Mouse (Mus musculus) hindbrain, embryonic 15.5 days (tissue): ENCODE measurements around the gene Plin5. TPM values are rescaled to one million over a fixed set of nuclear protein-coding genes. Genes with fewer than 3 reads are reported as not detected.
A peak's percentile ranks its signal among the peaks of the same experiment; 100 is the strongest.
"Not testable (repeated sequence)": the region's sequence is repeated elsewhere in the genome, so short reads cannot be mapped to it uniquely, and the experiment has no call there.

Source experiments
- ATAC-seq: fragments of 200-750 bp; cut with Nextera tagmentation; 2 replicates; pipeline ENCODE4 v1.8.0; 2017; ENCODE audit warnings: low read depth, moderate number of reproducible peaks, moderate TSS enrichment; ENCODE audit not compliant: low FRiP score
- H3K27ac ChIP-seq: fragments of 300-500 bp; sonication (generic); replicated peaks from 2 replicates; pipeline ENCODE4 v1.5.1; 2015; ENCODE audit warnings: mild to moderate bottlenecking, inconsistent platforms
- H3K27me3 ChIP-seq: fragments of 300-500 bp; sonication (generic); 2 replicates; pipeline ENCODE4 v1.6.1; 2015; ENCODE audit warnings: control low read depth, inconsistent platforms
- H3K36me3 ChIP-seq: fragments of 300-500 bp; sonication (generic); 2 replicates; pipeline ENCODE4 v1.6.1; 2015; ENCODE audit warnings: control low read depth, inconsistent platforms
- H3K4me1 ChIP-seq: fragments of 300-500 bp; sonication (generic); replicated peaks from 2 replicates; pipeline ENCODE4 v1.6.1; 2015; ENCODE audit warnings: control low read depth, inconsistent platforms
- H3K4me2 ChIP-seq: fragments of 300-500 bp; sonication (generic); 2 replicates; pipeline ENCODE4 v1.6.1; 2015; ENCODE audit warnings: moderate library complexity, mild to moderate bottlenecking, inconsistent platforms
- H3K4me3 ChIP-seq: fragments of 300-500 bp; sonication (generic); 2 replicates; pipeline ENCODE4 v1.5.1; 2015; ENCODE audit warnings: mild to moderate bottlenecking, inconsistent platforms
- H3K9ac ChIP-seq: fragments of 300-500 bp; sonication (generic); 2 replicates; pipeline ENCODE4 v1.6.1; 2015; ENCODE audit warnings: inconsistent platforms
- H3K9me3 ChIP-seq: fragments of 300-500 bp; sonication (generic); 2 replicates; pipeline ENCODE4 v1.6.1; 2016; ENCODE audit warnings: control low read depth, inconsistent platforms
- WGBS: fragments of 180-500 bp; shearing (Covaris S2); methylation state at CpG from one replicate; pipeline ENCODE4 v1.1.7; 2015; 5-methylcytosine and 5-hydroxymethylcytosine counted together
- polyA plus RNA-seq: library from polyadenylated mRNA; unstranded; fragments of >200 nt; fragmentation: Nextera tagmentation; extraction: Ambion mirVana; gene quantifications from 2 replicates; pipeline ENCODE4 v1.2.1, GENCODE M21; 2015

Gene Plin5
- polyA plus RNA-seq, 1 experiment from 2014 or later: 2.5 TPM

DNA sequence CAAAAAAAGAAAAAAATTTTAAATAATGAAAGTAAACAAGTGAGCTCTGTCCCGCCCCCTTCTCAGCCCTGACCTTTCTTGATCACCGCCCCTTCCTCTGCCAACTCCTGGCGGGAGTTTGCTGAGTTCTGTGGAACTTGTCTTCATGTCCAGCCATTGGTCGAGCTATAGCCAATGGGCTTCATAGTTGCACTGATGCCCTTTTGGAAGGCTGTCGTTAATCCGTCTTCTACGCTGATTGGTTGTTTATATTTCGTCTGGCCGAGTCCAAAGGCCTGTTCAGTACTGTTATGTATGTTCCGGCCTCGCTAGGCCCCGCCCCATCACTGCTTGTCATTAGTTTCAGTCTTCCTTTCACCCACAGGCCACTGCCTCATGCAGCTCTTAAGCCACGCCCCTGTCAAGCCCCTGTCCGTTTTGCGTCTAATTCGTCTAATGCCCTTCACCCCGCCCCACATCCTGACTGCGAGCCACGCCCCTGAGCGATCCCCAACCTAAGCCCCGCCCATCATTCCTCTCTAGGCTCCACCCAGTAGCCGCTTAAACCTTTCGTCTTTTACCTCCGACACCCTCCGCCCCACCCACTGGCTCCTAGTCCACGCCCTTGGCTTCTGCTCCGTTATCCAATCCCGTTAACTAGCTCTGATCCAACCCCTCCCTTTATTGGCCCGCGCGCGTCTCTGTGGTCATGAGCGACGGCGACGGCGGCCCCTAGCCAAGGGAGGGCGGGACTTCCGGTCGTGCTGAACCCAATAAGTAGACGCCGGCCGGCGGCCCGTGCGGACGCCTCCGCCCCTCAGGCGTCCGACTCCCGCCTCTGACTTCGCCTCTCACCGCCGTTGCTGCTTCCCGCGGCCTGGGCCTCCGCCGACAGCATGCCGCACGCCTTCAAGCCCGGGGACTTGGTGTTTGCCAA, 38.3 kb downstream of the Plin5 start, which contains the start of gene Hdgfl2:
Gene Hdgfl2, plus strand, starts transcription at position 755 of the 916 bp plus-strand sequence.
- H3K27ac ChIP-seq: peak within 1 kb of the TSS; percentile 79
- whole genome bisulfite sequencing: under 1% methylated on average over 60 of the region's 61 CpGs
- no peaks in the 10 kb centered on the region for H3K9me3 ChIP-seq
- H3K4me2 ChIP-seq: peak within 1 kb of the TSS; percentile 78
- H3K9ac ChIP-seq: peak within 1 kb of the TSS; percentile 65
- H3K36me3 ChIP-seq: peaks cover 2% of the 10 kb centered on the region; the same call in 1 of the 2 replicates
- peaks cover 47% of the 10 kb centered on the region for H3K4me1 ChIP-seq
- H3K27me3 ChIP-seq: no peaks in the 10 kb centered on the region
- H3K4me3 ChIP-seq: peak within 1 kb of the TSS; percentile 65
- peak; percentile 94 for ATAC-seq

- not testable (repeated sequence) for H3K9ac ChIP-seq
These were observed 39.0 kb downstream of the Plin5 start for GRCm38 (mm10) chr17:56078361-56078760.

DNA sequence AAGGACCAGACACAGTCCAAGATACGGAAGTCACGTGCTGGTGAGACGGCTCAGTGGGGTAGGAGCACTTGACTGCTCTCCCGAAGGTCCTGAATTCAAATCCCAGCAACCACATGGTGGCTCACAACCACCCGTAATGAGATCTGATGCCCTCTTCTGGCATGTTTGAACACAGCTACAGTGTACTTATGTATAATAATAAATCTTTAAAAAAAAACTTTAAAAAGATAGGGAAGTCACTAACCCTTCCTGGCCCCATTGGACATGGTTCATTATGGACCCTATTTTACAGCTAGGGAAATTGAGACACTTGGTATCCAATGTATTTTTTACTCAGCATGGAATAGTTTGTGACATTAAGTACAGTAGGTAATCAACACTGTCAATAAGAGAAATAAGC, 39.9 kb downstream of the Plin5 start:
- no peak for ATAC-seq
- Histone ChIP-seq H3K27ac (no peak overlapping the region), H3K4me3 (no peak overlapping the region), H3K27me3 (no peaks in the 10 kb centered on the region), H3K9me3 (no peaks in the 10 kb centered on the region), H3K36me3 (peaks cover 11% of the 10 kb centered on the region), H3K4me2 (no peak overlapping the region), H3K4me1 (peaks cover 47% of the 10 kb centered on the region), H3K9ac (no peak overlapping the region)
- WGBS: 93% methylated on average over 5 of the region's 5 CpGs

More at GRCm38 (mm10) chr17:56078361-56078760, 39.0 kb downstream of the Plin5 start:
- peak overlapping the region; percentile 78 for H3K4me2 ChIP-seq
- H3K27ac ChIP-seq: peak overlapping the region; percentile 79
- WGBS: 65% methylated on average over 9 of the region's 9 CpGs
- not testable (repeated sequence) for H3K36me3 ChIP-seq, H3K9me3 ChIP-seq, H3K27me3 ChIP-seq, ATAC-seq
- H3K4me3 ChIP-seq: peak overlapping the region; percentile 65
- peaks cover 54% of the 10 kb centered on the region for H3K4me1 ChIP-seq

DNA sequence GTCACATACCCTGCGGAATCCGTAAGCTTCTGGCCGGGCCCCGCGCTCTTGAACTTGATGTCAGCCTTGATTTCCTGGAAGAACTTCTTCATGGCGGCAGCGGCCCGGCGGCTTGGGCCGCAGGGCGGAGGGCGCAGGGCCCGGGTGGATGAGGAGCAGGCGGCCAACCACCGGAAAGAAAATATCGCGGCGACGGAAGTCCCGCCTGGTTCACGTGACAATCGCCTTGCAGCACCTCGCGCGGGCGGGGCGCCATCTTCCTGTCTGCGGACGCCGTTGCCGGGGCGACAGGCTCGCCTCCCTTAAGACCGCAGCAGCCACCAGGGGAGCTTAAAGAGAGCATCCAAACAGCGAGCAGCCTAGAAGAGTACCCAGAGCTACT, 42.6 kb downstream of the Plin5 start, which contains the start of gene Ubxn6:
Gene Ubxn6, minus strand, starts transcription at position 202 of the 382 bp plus-strand sequence.
- Histone ChIP-seq H3K27me3 (no peaks in the 10 kb centered on the region), H3K4me1 (peaks cover 21% of the 10 kb centered on the region), H3K4me3 (peak within 1 kb of the TSS; percentile 98), H3K9me3 (no peaks in the 10 kb centered on the region), H3K36me3 (peaks cover 36% of the 10 kb centered on the region), H3K4me2 (peak within 1 kb of the TSS; percentile 88), H3K9ac (peak within 1 kb of the TSS; percentile 89), H3K27ac (peak within 1 kb of the TSS; percentile 96)
- ATAC-seq: peak; percentile 40
- under 1% methylated on average over 35 of the region's 35 CpGs for WGBS

DNA sequence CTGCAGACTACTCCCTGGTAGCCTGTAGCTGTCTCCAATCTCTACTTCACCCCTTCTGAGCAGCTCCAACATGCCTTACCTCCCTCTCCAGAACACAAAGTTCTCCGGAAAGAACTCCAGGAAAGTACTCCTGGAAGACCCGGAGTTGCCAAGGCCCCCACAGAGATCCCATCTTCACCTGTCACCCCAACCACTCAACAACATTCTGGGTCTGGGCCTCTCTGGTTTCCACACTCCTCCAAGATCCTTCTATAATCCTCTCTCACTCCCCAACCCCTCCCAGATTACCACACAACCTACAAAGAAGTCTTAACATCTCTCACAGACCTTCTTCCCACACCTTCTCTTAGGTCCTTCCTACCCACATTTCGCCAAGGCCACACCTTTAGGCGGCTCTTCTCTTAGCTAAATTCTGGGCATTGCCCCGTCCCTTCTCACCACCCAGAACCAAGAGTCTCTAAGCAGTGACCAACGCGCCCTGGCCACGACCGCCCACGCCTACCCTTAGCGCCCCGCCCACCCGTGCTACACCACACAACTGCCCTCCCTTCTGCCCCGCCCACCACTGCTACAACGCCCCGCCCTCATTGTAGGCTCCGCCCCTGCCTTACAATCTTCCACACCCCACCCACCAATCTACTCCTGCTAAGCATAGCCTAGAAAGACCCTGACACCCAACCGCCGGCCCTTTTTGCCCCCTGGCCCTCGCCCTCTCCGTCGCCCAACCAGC, 43.1 kb downstream of the Plin5 start:
- Histone ChIP-seq H3K36me3 (peaks cover 42% of the 10 kb centered on the region), H3K4me1 (peaks cover 21% of the 10 kb centered on the region), H3K27me3 (no peaks in the 10 kb centered on the region), H3K4me3 (peak overlapping the region; percentile 98), H3K9me3 (no peaks in the 10 kb centered on the region), H3K27ac (peak overlapping the region; percentile 96), H3K9ac (peak overlapping the region; percentile 89), H3K4me2 (peak overlapping the region; percentile 88)
- WGBS: 8% methylated on average over 22 of the region's 22 CpGs
- peak; percentile 0; the same call in 1 of the 2 replicates for ATAC-seq

DNA sequence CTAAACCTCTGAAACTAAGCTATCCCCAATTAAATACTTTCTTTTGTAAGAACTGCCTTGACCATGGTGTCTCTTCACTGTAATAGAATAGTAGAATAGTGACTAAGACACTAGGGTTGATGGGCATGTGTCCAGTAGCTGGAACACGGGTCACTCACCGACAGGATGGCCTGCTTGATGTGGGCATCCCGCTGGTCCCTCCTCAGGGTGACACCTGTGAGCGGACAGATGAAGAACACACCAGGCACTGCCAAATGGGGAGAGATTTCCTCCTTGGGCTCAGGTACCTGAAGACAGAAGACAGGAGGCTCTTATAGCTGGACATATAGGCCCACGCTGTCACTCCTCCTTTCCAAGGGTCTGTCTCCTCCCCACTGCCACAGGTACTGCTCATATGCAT, 45.2 kb downstream of the Plin5 start:
- 91% methylated on average over 5 of the region's 5 CpGs for WGBS
- no peaks in the 10 kb centered on the region for H3K9me3 ChIP-seq

GRCm38 (mm10) chr17:56071126-56071525, 46.3 kb downstream of the Plin5 start:
- Histone ChIP-seq H3K4me3 (no peak overlapping the region), H3K36me3 (peaks cover 71% of the 10 kb centered on the region), H3K9me3 (no peaks in the 10 kb centered on the region), H3K27ac (no peak overlapping the region), H3K4me1 (peaks cover 17% of the 10 kb centered on the region), H3K27me3 (no peaks in the 10 kb centered on the region), H3K9ac (no peak overlapping the region), H3K4me2 (no peak overlapping the region)
- ATAC-seq: no peak

More for the DNA sequence above, 45.2 kb downstream of the Plin5 start:
- Histone ChIP-seq H3K4me2 (no peak overlapping the region), H3K9ac (no peak overlapping the region), H3K4me3 (no peak overlapping the region), H3K36me3 (peaks cover 62% of the 10 kb centered on the region), H3K4me1 (peaks cover 17% of the 10 kb centered on the region), H3K27ac (no peak overlapping the region), H3K27me3 (no peaks in the 10 kb centered on the region)
- no peak for ATAC-seq

DNA sequence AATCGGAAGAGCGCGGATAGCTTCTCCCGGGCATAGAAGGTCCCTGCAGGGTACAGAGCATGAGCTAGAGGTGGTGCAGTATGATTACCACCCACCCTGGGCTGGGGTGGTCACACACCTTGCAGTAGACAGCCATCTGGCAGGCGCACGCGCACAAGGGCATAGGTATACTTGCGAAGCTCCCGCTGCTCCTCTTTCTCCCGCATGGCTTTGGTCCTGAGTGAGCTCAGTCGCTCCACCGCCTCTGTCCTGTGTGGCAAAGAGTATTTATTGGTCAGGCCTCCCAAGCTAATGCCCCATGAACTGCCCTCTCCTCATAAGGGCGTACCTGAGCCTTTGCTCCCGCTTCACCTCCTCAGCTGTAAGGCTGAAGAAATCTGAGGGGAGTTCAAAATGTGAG, 48.3 kb downstream of the Plin5 start:
- Histone ChIP-seq H3K36me3 (peaks cover 73% of the 10 kb centered on the region), H3K4me1 (peaks cover 7% of the 10 kb centered on the region), H3K27ac (no peak overlapping the region), H3K9me3 (no peaks in the 10 kb centered on the region), H3K4me3 (no peak overlapping the region), H3K27me3 (no peaks in the 10 kb centered on the region), H3K9ac (no peak overlapping the region), H3K4me2 (no peak overlapping the region)
- WGBS: 98% methylated on average over 14 of the region's 14 CpGs
- ATAC-seq: no peak; the same call in 1 of the 2 replicates

- Histone ChIP-seq H3K4me3 (no peak overlapping the region), H3K9ac (no peak overlapping the region), H3K4me1 (no peaks in the 10 kb centered on the region), H3K27me3 (no peaks in the 10 kb centered on the region), H3K9me3 (no peaks in the 10 kb centered on the region), H3K36me3 (peaks cover 59% of the 10 kb centered on the region), H3K27ac (no peak overlapping the region), H3K4me2 (no peak overlapping the region)
- ATAC-seq: no peak
These were observed 50.9 kb downstream of the Plin5 start for GRCm38 (mm10) chr17:56066451-56066850.

- 81% methylated on average over 6 of the region's 6 CpGs for WGBS
These were observed 51.7 kb downstream of the Plin5 start for GRCm38 (mm10) chr17:56065715-56066114.

DNA sequence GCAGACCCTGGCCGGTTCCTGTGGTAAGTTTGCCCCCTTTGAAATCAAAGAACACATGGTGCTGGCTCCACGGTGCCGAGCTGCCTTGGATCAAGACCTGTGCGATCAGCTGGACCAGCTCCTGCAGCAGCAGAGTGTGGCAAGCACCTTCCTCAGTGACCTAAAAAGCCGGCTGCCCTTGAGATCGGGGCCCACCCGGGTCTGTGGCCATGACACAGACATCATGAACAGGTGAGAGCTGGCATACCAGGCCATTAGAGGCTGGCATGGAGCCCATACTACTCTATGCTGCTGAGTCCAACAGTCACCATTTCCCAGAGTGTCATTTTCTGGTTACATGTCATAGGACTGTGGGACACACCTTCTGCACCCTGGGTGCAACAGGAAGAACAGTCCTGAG, 55.3 kb downstream of the Plin5 start:
- Histone ChIP-seq H3K36me3 (peaks cover 19% of the 10 kb centered on the region), H3K4me2 (no peak overlapping the region), H3K9ac (no peak overlapping the region), H3K4me3 (no peak overlapping the region), H3K27me3 (no peaks in the 10 kb centered on the region), H3K9me3 (no peaks in the 10 kb centered on the region), H3K4me1 (no peaks in the 10 kb centered on the region), H3K27ac (no peak overlapping the region)
- ATAC-seq: no peak
- 97% methylated on average over 7 of the region's 7 CpGs for WGBS

More at GRCm38 (mm10) chr17:56065715-56066114, 51.7 kb downstream of the Plin5 start:
- not testable (repeated sequence) for H3K27me3 ChIP-seq, H3K27ac ChIP-seq, H3K9ac ChIP-seq, H3K4me3 ChIP-seq, H3K4me2 ChIP-seq, ATAC-seq, H3K9me3 ChIP-seq, H3K4me1 ChIP-seq
- H3K36me3 ChIP-seq: peaks cover 52% of the 10 kb centered on the region
